Mouse (Mus musculus) ES-Bruce4 (cell line): Measurements from ENCODE around the gene Agtpbp1. TPM values are rescaled to one million over a fixed set of nuclear protein-coding genes. Genes with fewer than 3 reads are reported as not detected.
A peak's percentile ranks its signal among the peaks of the same experiment; 100 is the strongest.

Experiments used
- H3K27ac ChIP-seq: 2 replicates; pipeline ENCODE4 v1.5.1; 2012; ENCODE audit warnings: low read length, inconsistent platforms; ENCODE audit not compliant: insufficient read depth
- H3K27me3 ChIP-seq: 2 replicates; pipeline ENCODE4 v1.6.1; 2012; ENCODE audit warnings: mild to moderate bottlenecking, low read length, inconsistent platforms; ENCODE audit not compliant: control insufficient read depth, poor library complexity, insufficient read depth, severe bottlenecking
- H3K36me3 ChIP-seq: 2 replicates; pipeline ENCODE4 v1.6.1; 2012; ENCODE audit warnings: inconsistent platforms, mild to moderate bottlenecking, low read length, moderate library complexity; ENCODE audit not compliant: control insufficient read depth, poor library complexity, insufficient read depth, severe bottlenecking
- H3K4me1 ChIP-seq: one replicate; pipeline ENCODE4 v1.8.1; 2011; ENCODE audit warnings: low read length; ENCODE audit not compliant: control insufficient read depth, insufficient read depth
- H3K4me3 ChIP-seq: 2 replicates; pipeline ENCODE4 v1.5.1; 2011; ENCODE audit warnings: low read depth, mild to moderate bottlenecking, low read length
- H3K9ac ChIP-seq: 2 replicates; pipeline ENCODE4 v1.6.1; 2012; ENCODE audit warnings: low read depth, mild to moderate bottlenecking, inconsistent platforms; ENCODE audit not compliant: poor library complexity, severe bottlenecking
- H3K9me3 ChIP-seq: replicated peaks from 2 replicates; pipeline ENCODE4 v1.6.1; 2012; ENCODE audit warnings: mild to moderate bottlenecking, low read length, inconsistent platforms; ENCODE audit not compliant: control insufficient read depth, poor library complexity, insufficient read depth, severe bottlenecking
- CTCF ChIP-seq: IDR thresholded peaks from one replicate; pipeline ENCODE4 v1.8.1; 2011; ENCODE audit warnings: low read depth, low read length
- EP300 ChIP-seq: IDR thresholded peaks from 2 replicates; pipeline ENCODE4 v1.6.1; 2011; ENCODE audit warnings: low read depth, low read length; ENCODE audit not compliant: insufficient read depth
- POLR2A ChIP-seq: IDR thresholded peaks from one replicate; pipeline ENCODE4 v1.8.1; 2011; ENCODE audit warnings: low read length; ENCODE audit not compliant: insufficient read depth
- polyA plus RNA-seq: library from polyadenylated mRNA; stranded (reverse); fragments of >200 nt; gene quantifications from 2 replicates; pipeline ENCODE4 v1.2.4, GENCODE M21; 2011; ENCODE audit warnings: low read depth; ENCODE audit not compliant: missing spikeins, insufficient read depth, insufficient read length

Agtpbp1 gene
- polyA plus RNA-seq = 26.5 and 27.9 TPM in 2 replicates

DNA sequence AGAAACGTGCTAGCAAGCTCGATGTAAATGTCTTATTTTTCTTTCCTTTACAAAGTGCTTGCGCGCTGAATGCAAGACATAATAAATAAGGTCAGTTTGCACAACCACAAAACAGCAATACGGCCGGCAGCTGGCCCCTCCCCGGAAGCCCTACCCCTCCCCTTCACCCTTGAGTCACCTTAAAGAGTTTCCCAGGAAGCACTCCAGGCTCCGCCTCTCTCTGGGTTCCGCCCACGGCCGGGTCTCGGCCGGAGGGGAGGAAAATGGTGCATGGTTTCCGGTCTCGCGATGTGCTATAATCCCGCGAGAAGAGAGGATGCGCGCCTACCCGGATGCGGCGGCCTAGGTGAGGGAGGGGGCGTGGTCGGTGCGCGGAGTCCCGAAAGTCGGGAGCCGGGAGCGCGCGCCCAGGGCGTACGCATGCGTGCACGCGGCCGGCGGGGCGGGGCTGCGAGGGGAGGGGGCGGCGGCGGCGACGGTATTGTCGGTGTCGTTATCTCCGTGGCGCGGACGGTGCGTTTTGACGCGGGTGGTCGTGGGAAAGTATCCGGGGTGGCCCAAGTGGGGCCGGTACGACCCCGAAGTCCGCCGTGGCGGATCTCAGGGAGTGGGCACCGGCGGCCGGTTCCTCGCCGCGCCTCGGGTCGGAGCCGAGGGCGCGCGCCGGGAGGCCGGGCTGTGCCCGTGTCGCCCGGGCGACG, at the start of gene Agtpbp1, which contains the start of gene Naa35:
Gene Agtpbp1 (minus strand): TSS at position 281 of the 701 bp plus-strand sequence.
Gene Naa35 (plus strand): TSS at position 313 of the 701 bp plus-strand sequence.
- Histone ChIP-seq H3K27ac (peak within 1 kb of the TSS; percentile 22; the same call in 1 of the 2 replicates), H3K9me3 (no peaks in the 10 kb centered on the region), H3K4me3 (peak within 1 kb of the TSS; percentile 83), H3K27me3 (no peaks in the 10 kb centered on the region), H3K36me3 (peaks cover 9% of the 10 kb centered on the region), H3K4me1 (no peaks in the 10 kb centered on the region), H3K9ac (peak within 1 kb of the TSS; percentile 87)
- TF ChIP-seq POLR2A = peak; percentile 55
- peak; percentile 32; the same call in 1 of the 2 replicates for TF ChIP-seq EP300
- no peak for TF ChIP-seq CTCF

DNA sequence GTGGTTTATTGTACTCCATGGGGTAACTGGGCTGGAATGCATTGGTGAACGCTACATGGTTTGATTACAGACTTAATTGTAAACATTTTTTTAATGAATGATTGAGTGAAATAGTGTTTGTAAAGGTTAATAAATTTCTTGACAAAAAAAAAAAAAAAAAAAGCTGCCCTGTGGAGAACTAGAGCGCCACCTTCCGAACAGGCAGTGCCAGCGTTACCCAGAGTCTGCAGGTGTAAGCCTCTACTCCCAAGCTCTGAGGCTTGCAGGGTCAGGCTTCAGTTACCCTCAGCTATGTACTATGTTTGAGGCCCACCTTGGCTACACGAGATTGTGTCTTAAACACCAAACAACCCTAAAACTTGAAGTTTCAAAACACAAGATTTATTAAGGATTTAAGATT, 49.6 kb upstream of the Agtpbp1 start:
- Histone ChIP-seq H3K9me3 (no peaks in the 10 kb centered on the region), H3K4me3 (no peak overlapping the region), H3K27ac (no peak overlapping the region), H3K4me1 (no peaks in the 10 kb centered on the region), H3K36me3 (peaks cover 51% of the 10 kb centered on the region), H3K9ac (no peak overlapping the region), H3K27me3 (no peaks in the 10 kb centered on the region)
- TF ChIP-seq CTCF = no peak
- TF ChIP-seq POLR2A = no peak
- TF ChIP-seq EP300 = no peak

- no peaks in the 10 kb centered on the region for H3K27me3 ChIP-seq
- H3K4me1 ChIP-seq = no peaks in the 10 kb centered on the region
- no peak overlapping the region for H3K4me3 ChIP-seq
- peaks cover 27% of the 10 kb centered on the region for H3K36me3 ChIP-seq
- no peaks in the 10 kb centered on the region for H3K9me3 ChIP-seq
- no peak overlapping the region for H3K9ac ChIP-seq
- no peak overlapping the region for H3K27ac ChIP-seq
- TF ChIP-seq EP300 = no peak
- TF ChIP-seq CTCF = no peak
- no peak for TF ChIP-seq POLR2A
Measured at GRCm38 (mm10) chr13:59626739-59627138, 41.7 kb upstream of the Agtpbp1 start.

DNA sequence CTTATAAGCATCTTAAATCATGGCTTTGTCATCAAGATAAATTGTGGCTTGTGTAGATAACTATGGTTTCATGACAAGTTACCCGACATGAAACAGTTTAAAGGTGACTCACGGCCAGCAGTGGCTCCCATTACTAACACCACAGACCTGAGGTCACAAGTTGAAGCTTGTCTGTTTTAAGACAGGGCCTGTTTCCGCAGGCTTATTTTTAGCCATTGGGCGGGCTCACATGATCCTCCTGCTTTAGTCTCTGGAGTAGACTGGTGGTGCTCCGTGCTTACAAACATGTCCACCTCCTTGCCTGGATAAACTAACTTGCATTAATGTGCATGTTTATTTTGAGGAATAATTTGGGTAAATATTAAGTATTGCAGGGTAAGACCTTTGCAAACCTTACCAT, 39.9 kb upstream of the Agtpbp1 start:
- TF ChIP-seq CTCF (no peak), POLR2A (no peak), EP300 (no peak)
- H3K27ac ChIP-seq = no peak overlapping the region
- H3K9ac ChIP-seq = no peak overlapping the region
- no peak overlapping the region for H3K4me3 ChIP-seq
- H3K36me3 ChIP-seq = peaks cover 24% of the 10 kb centered on the region
- no peaks in the 10 kb centered on the region for H3K9me3 ChIP-seq
- no peaks in the 10 kb centered on the region for H3K4me1 ChIP-seq
- no peaks in the 10 kb centered on the region for H3K27me3 ChIP-seq

GRCm38 (mm10) chr13:59624389-59624788, 39.4 kb upstream of the Agtpbp1 start:
- no peaks in the 10 kb centered on the region for H3K4me1 ChIP-seq
- H3K36me3 ChIP-seq = peaks cover 21% of the 10 kb centered on the region
- no peaks in the 10 kb centered on the region for H3K27me3 ChIP-seq
- no peak overlapping the region for H3K4me3 ChIP-seq
- no peak for TF ChIP-seq CTCF
- TF ChIP-seq POLR2A = no peak
- no peak for TF ChIP-seq EP300
- no peaks in the 10 kb centered on the region for H3K9me3 ChIP-seq
- no peak overlapping the region for H3K9ac ChIP-seq
- no peak overlapping the region for H3K27ac ChIP-seq
